Mouse (Mus musculus): Measurements from ENCODE around the gene Ppard. TPM values are rescaled to one million over a fixed set of nuclear protein-coding genes. Genes with fewer than 3 reads are reported as not detected.

Gene Ppard
- polyA plus RNA-seq, 1 experiment from 2014 or later = 1.3 TPM

DNA sequence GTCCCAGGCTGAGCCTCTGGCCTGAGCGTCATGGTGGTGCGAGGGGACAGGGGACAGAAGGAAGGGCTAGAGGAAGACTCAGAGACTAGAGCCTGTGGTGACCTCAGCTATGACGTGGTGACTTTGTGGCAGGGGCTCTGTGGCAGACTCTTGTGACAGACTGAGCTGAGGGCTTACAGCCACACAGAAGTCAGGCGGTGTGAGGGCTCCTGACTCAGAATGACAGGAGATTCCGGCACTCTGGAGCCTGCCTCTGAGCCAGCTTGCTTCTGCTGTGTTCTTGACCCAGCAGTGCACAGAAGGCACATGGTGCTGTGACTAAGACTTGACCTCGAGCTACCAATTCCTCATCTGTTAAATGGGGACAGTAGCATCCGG lies 47.9 kb downstream of the Ppard start:
- Histone ChIP-seq H3K9me3 (no peaks in the 10 kb centered on the region), H3K9ac (replicated peaks) (no peak overlapping the region), H3K27ac (replicated peaks) (no peak overlapping the region), H3K4me2 (replicated peaks) (no peak overlapping the region), H3K36me3 (no peaks in the 10 kb centered on the region), H3K4me1 (no peaks in the 10 kb centered on the region), H3K27me3 (no peaks in the 10 kb centered on the region), H3K4me3 (no peak overlapping the region)
- ATAC-seq (replicated peaks) = no peak
- WGBS = 74% methylated on average over 7 of the region's 7 CpGs

DNA sequence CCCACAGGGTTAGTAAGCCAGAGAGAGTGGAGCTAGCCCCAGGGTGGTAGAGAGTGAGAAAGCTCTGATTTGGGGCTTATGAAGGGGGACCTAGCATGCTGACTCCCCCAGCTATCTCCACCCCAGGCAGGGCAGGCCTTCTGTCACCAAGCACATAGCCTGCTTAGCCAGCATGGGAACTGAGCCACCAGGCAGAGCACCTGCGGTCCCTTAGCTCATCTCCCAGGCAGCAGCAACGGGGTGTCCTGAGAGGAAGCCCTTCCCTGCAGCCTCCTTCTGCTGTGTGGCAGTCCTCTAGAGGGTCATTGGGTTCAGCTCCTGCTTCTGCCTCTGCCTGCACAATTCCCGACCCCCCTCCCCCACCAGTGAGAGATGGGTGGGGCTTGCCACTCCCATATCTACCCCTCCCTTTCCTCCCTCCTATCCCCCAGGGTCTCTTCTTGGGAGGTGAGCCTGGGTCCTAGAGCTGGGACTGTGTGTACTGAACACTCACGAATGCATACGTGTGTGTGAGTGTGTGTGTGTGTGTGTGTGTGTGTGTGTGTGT lies 48.4 kb downstream of the Ppard start:
- Histone ChIP-seq H3K4me2 (replicated peaks) (no peak overlapping the region), H3K36me3 (no peaks in the 10 kb centered on the region), H3K4me1 (no peaks in the 10 kb centered on the region), H3K4me3 (no peak overlapping the region), H3K27ac (replicated peaks) (no peak overlapping the region), H3K9me3 (no peaks in the 10 kb centered on the region), H3K9ac (replicated peaks) (no peak overlapping the region), H3K27me3 (no peaks in the 10 kb centered on the region)
- ATAC-seq (replicated peaks) = no peak
- 59% methylated on average over 5 of the region's 5 CpGs for WGBS

DNA sequence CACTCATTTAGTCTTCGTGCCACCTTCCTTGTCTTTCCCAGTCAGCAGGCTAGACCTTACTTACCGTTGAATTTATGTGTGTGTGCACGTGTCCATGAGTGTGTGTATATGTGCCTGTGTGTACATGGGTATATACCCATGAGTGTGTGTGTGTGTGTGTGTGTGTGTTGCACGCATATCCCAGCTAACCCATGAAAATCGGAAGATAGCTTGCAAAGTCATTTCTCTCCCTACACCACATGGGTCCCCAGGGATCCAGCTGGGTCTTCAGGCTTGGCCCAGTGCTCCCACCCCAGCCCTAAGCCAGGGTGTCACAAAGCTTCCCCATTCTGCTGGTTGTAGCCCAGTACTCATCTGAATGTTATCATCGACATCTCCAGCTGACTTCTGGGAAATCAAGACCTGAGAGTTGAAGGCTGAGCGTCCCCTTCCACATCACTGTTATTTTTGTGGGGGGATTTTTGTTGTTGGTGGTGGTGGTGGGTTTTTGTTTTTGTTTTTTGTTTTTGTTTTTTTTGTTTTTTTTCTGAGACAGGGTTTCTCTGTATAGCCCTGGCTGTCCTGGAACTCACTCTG lies 49.5 kb downstream of the Ppard start:
- H3K4me3 ChIP-seq = no peak overlapping the region
- 95% methylated on average over 7 of the region's 7 CpGs for WGBS
- no peak overlapping the region for H3K27ac ChIP-seq (replicated peaks)
- H3K4me2 ChIP-seq (replicated peaks) = no peak overlapping the region
- no peak for ATAC-seq (replicated peaks)
- no peak overlapping the region for H3K9ac ChIP-seq (replicated peaks)
- no peaks in the 10 kb centered on the region for H3K9me3 ChIP-seq
- H3K27me3 ChIP-seq = no peaks in the 10 kb centered on the region
- no peaks in the 10 kb centered on the region for H3K36me3 ChIP-seq
- H3K4me1 ChIP-seq = no peaks in the 10 kb centered on the region

DNA sequence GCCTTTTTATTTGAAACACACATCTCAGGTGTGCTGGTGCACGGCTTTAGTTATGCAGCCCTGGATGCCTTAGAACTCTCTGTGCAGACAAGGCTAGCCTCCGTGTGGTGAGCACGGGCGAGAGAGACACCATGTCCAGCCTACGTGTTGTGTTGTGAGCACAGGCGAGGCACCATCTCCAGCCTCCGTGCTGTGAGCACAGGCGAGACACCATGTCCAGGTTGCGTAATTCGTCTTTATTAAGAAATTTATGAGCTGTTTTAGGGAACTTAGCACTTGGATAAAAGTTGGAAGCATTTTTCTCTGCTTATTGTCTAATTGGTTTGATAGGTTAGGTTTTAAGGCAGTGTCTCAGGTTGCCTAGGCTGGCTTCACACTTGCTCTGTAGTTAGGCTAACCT lies 50.7 kb downstream of the Ppard start:
- no peaks in the 10 kb centered on the region for H3K4me1 ChIP-seq
- ATAC-seq (replicated peaks) = no peak
- H3K27ac ChIP-seq (replicated peaks) = no peak overlapping the region
- WGBS = 91% methylated on average over 10 of the region's 10 CpGs
- H3K4me2 ChIP-seq (replicated peaks) = no peak overlapping the region
- H3K4me3 ChIP-seq = no peak overlapping the region
- H3K27me3 ChIP-seq = no peaks in the 10 kb centered on the region
- H3K9ac ChIP-seq (replicated peaks) = no peak overlapping the region
- H3K9me3 ChIP-seq = no peaks in the 10 kb centered on the region
- no peaks in the 10 kb centered on the region for H3K36me3 ChIP-seq

DNA sequence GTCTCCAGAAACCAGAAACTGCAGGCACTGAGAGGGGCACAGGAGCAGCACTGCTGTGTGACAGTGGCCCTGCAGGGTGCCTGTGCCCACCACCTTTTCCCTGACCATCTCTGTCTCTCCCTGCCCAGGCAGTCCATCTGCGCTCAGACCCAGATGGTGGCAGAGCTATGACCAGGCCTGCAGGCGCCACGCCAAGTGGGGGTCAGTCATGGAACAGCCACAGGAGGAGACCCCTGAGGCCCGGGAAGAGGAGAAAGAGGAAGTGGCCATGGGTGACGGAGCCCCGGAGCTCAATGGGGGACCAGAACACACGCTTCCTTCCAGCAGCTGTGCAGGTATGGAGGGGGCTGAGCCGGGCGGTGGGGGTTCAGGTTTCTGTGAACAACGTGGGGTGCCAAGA lies 53.6 kb downstream of the Ppard start:
- no peaks in the 10 kb centered on the region for H3K36me3 ChIP-seq
- ATAC-seq (replicated peaks) = 0 out of 2 replicates have a peak, but pooled peaks have one; percentile 4

DNA sequence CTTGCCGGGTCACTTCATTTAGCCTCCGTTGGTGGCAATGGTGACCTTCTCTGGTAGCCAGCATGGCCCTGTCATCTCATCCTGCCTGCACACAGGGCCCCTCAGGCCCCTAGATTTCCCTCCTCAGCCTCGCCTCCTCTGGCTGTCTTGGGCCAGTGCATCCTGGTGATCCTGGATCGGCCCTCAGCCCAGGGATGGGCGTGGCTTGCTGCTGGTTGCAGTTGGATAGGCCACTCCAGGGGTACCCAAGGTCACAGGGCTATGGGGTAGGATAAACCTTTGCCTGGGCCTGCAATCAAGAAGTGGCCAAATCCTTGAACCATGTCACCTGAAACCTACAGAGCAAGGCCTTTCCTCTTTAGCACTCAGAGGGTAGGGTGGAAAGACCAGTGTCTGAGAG lies 54.5 kb downstream of the Ppard start:
- Histone ChIP-seq H3K36me3 (no peaks in the 10 kb centered on the region), H3K4me1 (no peaks in the 10 kb centered on the region), H3K27me3 (no peaks in the 10 kb centered on the region), H3K4me2 (replicated peaks) (no peak overlapping the region), H3K4me3 (no peak overlapping the region), H3K9me3 (no peaks in the 10 kb centered on the region), H3K27ac (replicated peaks) (no peak overlapping the region), H3K9ac (replicated peaks) (no peak overlapping the region)
- no peak for ATAC-seq (replicated peaks)
- WGBS = 46% methylated on average over 5 of the region's 5 CpGs

More for the DNA sequence above, 53.6 kb downstream of the Ppard start:
- H3K4me3 ChIP-seq = no peak overlapping the region
- no peaks in the 10 kb centered on the region for H3K27me3 ChIP-seq
- WGBS = 89% methylated on average over 10 of the region's 10 CpGs
- no peaks in the 10 kb centered on the region for H3K4me1 ChIP-seq
- H3K27ac ChIP-seq (replicated peaks) = no peak overlapping the region
- H3K4me2 ChIP-seq (replicated peaks) = no peak overlapping the region
- no peak overlapping the region for H3K9ac ChIP-seq (replicated peaks)
- H3K9me3 ChIP-seq = no peaks in the 10 kb centered on the region

DNA sequence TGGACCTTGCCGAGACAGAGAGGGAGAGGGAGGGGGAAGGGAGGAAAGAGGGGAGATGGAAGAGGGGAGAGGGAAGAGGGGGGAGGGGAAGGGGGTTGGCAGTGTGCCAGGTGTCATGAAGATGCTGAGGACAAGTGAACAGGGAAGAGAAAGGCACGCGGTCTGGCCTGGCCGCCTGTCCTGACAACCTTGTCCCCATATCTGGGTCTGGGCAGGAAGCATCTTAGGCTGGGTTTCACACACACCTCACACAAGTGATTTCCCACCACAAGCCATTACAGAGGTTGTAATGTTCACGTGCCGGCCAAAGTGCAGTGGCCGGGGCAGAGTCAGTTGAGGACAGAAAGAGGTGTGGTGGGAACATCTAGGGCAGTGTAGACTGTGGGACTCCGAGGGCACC lies 55.1 kb downstream of the Ppard start:
- 68% methylated on average over 8 of the region's 8 CpGs for WGBS
- H3K27ac ChIP-seq (replicated peaks) = no peak overlapping the region

DNA sequence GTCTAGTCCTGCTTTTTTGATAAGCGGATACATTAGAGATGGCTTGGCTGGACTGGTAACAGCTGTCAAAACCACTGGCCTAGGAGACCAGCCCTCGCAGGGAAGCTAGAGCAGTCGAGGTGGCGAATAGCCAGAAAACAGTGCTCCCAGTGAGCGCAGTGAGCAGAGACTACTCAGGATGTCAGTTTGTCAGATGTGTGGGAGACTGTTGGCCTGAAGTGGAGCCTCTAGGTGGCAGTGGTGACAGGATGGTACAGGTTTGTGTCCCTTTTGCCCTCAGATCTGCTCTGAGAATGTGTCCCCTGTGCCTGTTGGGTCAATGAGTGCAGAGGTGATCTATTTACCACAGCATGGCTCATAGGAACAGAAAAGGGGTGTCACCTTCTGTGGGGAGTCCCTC lies 55.5 kb downstream of the Ppard start:
- Histone ChIP-seq H3K4me3 (no peak overlapping the region), H3K4me2 (replicated peaks) (no peak overlapping the region), H3K4me1 (no peaks in the 10 kb centered on the region), H3K9me3 (no peaks in the 10 kb centered on the region), H3K9ac (replicated peaks) (no peak overlapping the region), H3K27me3 (no peaks in the 10 kb centered on the region), H3K36me3 (no peaks in the 10 kb centered on the region), H3K27ac (replicated peaks) (no peak overlapping the region)
- no peak for ATAC-seq (replicated peaks)
- 73% methylated on average over 5 of the region's 5 CpGs for WGBS

More for the DNA sequence above, 55.1 kb downstream of the Ppard start:
- no peak overlapping the region for H3K4me3 ChIP-seq
- no peaks in the 10 kb centered on the region for H3K4me1 ChIP-seq
- H3K9me3 ChIP-seq = no peaks in the 10 kb centered on the region
- H3K27me3 ChIP-seq = no peaks in the 10 kb centered on the region
- H3K36me3 ChIP-seq = no peaks in the 10 kb centered on the region
- no peak overlapping the region for H3K9ac ChIP-seq (replicated peaks)
- ATAC-seq (replicated peaks) = no peak
- H3K4me2 ChIP-seq (replicated peaks) = no peak overlapping the region

DNA sequence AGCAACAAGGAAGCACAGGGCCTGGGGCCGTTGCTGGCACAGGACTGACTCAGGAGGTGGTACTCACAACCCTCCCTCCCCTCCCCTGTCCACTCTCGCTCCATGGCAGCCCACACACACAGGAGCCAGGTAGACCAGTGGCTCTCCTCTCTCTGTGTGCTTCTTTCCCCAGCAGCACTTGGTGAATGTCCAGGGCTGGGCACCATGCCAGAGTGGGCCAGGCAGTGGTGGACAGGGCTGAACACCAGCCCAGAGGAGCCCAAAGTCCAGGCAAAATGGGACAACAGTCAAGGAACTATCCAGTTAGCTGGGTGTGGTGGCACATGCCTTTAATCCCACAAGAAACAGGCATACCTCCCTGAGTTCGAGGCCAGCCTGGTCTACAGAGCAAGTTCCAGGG lies 57.8 kb downstream of the Ppard start:
- WGBS = 79% methylated on average over 3 of the region's 3 CpGs
- Histone ChIP-seq H3K36me3 (no peaks in the 10 kb centered on the region), H3K27ac (replicated peaks) (no peak overlapping the region), H3K4me2 (replicated peaks) (no peak overlapping the region), H3K4me1 (no peaks in the 10 kb centered on the region), H3K9ac (replicated peaks) (no peak overlapping the region), H3K27me3 (no peaks in the 10 kb centered on the region), H3K9me3 (no peaks in the 10 kb centered on the region), H3K4me3 (no peak overlapping the region)
- ATAC-seq (replicated peaks) = no peak

DNA sequence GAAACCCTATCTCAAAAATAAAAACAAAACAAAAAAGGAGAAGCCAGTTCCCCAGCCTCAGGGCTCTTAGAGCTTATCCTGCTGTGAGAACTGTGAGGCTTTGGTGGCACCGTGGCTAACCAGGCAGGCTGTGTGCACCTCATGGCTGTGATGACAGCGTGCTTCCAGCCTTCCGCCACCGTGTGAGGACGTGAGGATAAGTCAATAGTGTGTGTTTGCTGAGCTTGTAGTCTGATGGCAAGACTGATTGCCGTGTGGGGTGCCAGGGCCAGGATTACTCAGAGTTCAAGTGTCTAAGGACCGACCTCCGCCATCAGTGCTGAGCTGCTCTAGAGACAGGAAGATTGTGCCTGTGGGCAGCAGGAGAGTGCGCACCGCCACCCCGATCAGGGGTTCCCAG lies 58.2 kb downstream of the Ppard start:
- Histone ChIP-seq H3K9ac (replicated peaks) (no peak overlapping the region), H3K27ac (replicated peaks) (no peak overlapping the region), H3K9me3 (no peaks in the 10 kb centered on the region), H3K4me3 (no peak overlapping the region), H3K27me3 (no peaks in the 10 kb centered on the region), H3K4me2 (replicated peaks) (no peak overlapping the region), H3K4me1 (no peaks in the 10 kb centered on the region), H3K36me3 (no peaks in the 10 kb centered on the region)
- ATAC-seq (replicated peaks) = no peak
- 81% methylated on average over 11 of the region's 11 CpGs for WGBS

DNA sequence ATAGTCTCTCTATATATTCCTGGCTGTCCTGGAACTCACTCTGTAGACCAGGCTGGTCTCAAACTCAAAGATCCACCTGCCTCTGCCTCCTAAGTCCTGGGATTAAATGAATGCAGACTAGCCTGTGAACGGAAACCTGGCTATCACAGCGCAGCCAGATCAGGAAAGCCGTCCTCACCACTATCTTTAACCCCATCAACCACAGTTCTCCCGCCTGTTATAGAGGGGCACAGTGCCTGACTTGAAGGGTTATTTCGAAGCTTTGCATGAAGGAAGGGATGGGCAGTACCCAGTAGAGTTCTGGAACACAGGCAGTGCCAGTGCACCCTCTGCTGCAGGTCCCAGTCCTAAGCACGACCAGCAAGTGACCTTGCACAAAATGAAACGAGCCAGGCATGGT lies 58.8 kb downstream of the Ppard start:
- WGBS = 77% methylated on average over 7 of the region's 7 CpGs
- H3K27me3 ChIP-seq = no peaks in the 10 kb centered on the region
- no peaks in the 10 kb centered on the region for H3K9me3 ChIP-seq
- no peak overlapping the region for H3K4me2 ChIP-seq (replicated peaks)
- no peak overlapping the region for H3K4me3 ChIP-seq
- H3K27ac ChIP-seq (replicated peaks) = no peak overlapping the region
- H3K4me1 ChIP-seq = no peaks in the 10 kb centered on the region
- no peak overlapping the region for H3K9ac ChIP-seq (replicated peaks)
- H3K36me3 ChIP-seq = no peaks in the 10 kb centered on the region
- ATAC-seq (replicated peaks) = no peak

DNA sequence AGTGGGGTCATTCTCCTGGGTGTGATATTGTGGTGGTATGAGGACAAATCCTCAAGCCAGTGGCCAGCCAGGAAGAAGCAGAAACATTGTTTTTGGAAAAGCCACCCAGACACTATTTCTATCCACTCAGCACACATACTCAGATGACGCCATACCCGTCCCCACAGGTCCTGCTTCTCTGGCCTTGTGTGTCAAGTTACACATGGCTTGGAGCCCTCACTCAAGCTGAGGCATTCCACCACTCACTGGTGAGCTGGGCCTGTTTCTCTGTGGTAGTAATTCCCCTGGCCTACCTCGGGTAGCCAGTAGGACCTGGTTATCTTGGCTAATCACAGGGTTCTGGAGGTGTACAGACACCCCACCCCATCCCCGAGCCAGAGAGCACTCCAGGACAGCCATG lies 61.2 kb downstream of the Ppard start:
- no peak overlapping the region for H3K27ac ChIP-seq (replicated peaks)
- no peaks in the 10 kb centered on the region for H3K4me1 ChIP-seq
- H3K9ac ChIP-seq (replicated peaks) = no peak overlapping the region
- 81% methylated on average over 4 of the region's 4 CpGs for WGBS
- H3K9me3 ChIP-seq = no peaks in the 10 kb centered on the region
- no peak for ATAC-seq (replicated peaks)
- H3K36me3 ChIP-seq = no peaks in the 10 kb centered on the region
- no peak overlapping the region for H3K4me3 ChIP-seq
- H3K4me2 ChIP-seq (replicated peaks) = no peak overlapping the region
- no peaks in the 10 kb centered on the region for H3K27me3 ChIP-seq
